Mouse (Mus musculus): ENCODE results near the gene Zbtb20. TPM values are rescaled to one million over a fixed set of nuclear protein-coding genes. Genes with fewer than 3 reads are reported as not detected.

Zbtb20 gene
- polyA plus RNA-seq, 1 experiment = 11.2 TPM

DNA sequence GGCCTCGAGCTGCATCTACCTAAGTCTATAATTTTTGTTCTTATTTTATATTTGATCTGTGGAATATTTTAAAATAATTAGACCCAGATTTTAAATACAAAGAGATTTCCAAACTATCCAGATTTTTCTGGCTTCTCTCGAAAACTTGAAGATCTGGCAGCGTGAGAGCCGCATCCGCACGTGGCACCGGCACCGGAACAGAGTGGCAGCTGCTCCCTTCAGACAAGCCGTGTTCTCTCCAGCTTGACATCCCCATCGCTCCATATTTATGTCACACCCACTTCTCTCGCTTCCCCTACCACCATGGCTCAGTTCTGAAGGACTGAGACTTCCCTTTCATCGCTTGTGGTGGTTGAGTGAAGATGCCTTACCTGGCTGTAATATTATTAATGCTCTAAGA lies 614.3 kb downstream of the Zbtb20 start:
- TF ChIP-seq POLR2A (IDR thresholded peaks at IDR 0.05; ENCODE audit: borderline replicate concordance, control insufficient read depth, low read depth, low read length) = no peak
- TF ChIP-seq CTCF (IDR thresholded peaks at IDR 0.05; ENCODE audit: control insufficient read depth, insufficient read depth, low read length) = no peak
- no peak overlapping the region for H3K4me3 ChIP-seq (replicated peaks; ENCODE audit: control insufficient read depth, low read depth, low read length)
- 85% methylated on average over 12 of the region's 12 CpGs for WGBS
- H3K27ac ChIP-seq (ENCODE audit: control insufficient read depth, insufficient read depth, low read depth, low read length, poor library complexity) = no peak overlapping the region
- H3K4me1 ChIP-seq (ENCODE audit: control insufficient read depth, insufficient read depth, low read length) = no peaks in the 10 kb centered on the region

DNA sequence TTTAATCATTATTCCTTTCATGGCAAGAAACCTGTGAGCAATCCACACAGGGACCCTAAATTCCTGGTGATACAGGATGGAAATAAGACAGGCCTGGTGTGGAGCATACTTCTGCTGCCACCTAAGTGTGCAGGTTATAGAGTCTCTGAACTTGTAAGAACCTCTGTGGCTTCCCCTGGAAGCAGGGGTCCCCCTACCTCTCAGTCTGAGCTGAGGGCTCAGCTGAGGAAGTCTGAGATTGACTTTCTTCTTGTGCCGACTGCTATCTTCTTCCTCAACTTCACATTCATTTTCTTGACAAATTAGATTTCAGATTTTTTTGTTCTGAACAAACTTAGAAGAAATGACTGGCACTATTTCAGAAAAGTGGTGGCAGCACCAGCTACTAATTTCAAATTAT lies 617.2 kb downstream of the Zbtb20 start:
- TF ChIP-seq CTCF (IDR thresholded peaks at IDR 0.05; ENCODE audit: control insufficient read depth, insufficient read depth, low read length) (no peak), POLR2A (IDR thresholded peaks at IDR 0.05; ENCODE audit: borderline replicate concordance, control insufficient read depth, low read depth, low read length) (no peak)
- H3K27ac ChIP-seq (ENCODE audit: control insufficient read depth, insufficient read depth, low read depth, low read length, poor library complexity) = no peak overlapping the region
- no peak overlapping the region for H3K4me3 ChIP-seq (replicated peaks; ENCODE audit: control insufficient read depth, low read depth, low read length)
- WGBS = 55% methylated on average over 1 of the region's 1 CpGs
- no peaks in the 10 kb centered on the region for H3K4me1 ChIP-seq (ENCODE audit: control insufficient read depth, insufficient read depth, low read length)

- H3K4me3 ChIP-seq (replicated peaks; ENCODE audit: control insufficient read depth, low read depth, low read length) = no peak overlapping the region
- H3K27ac ChIP-seq (ENCODE audit: control insufficient read depth, insufficient read depth, low read depth, low read length, poor library complexity) = no peak overlapping the region
- 68% methylated on average over 5 of the region's 5 CpGs for WGBS
- TF ChIP-seq POLR2A (IDR thresholded peaks at IDR 0.05; ENCODE audit: borderline replicate concordance, control insufficient read depth, low read depth, low read length) (no peak), CTCF (IDR thresholded peaks at IDR 0.05; ENCODE audit: control insufficient read depth, insufficient read depth, low read length) (no peak)
- no peaks in the 10 kb centered on the region for H3K4me1 ChIP-seq (ENCODE audit: control insufficient read depth, insufficient read depth, low read length)
Observed at GRCm38 (mm10) chr16:43493596-43494385, 618.1 kb downstream of the Zbtb20 start.

- H3K27ac ChIP-seq (ENCODE audit: control insufficient read depth, insufficient read depth, low read depth, low read length, poor library complexity) = no peak overlapping the region
- 64% methylated on average over 9 of the region's 9 CpGs for WGBS
- no peak overlapping the region for H3K4me3 ChIP-seq (replicated peaks; ENCODE audit: control insufficient read depth, low read depth, low read length)
- TF ChIP-seq POLR2A (IDR thresholded peaks at IDR 0.05; ENCODE audit: borderline replicate concordance, control insufficient read depth, low read depth, low read length) = no peak
- no peak for TF ChIP-seq CTCF (IDR thresholded peaks at IDR 0.05; ENCODE audit: control insufficient read depth, insufficient read depth, low read length)
- H3K4me1 ChIP-seq (ENCODE audit: control insufficient read depth, insufficient read depth, low read length) = no peaks in the 10 kb centered on the region
Observed at GRCm38 (mm10) chr16:43495175-43495818, 619.6 kb downstream of the Zbtb20 start.

- Histone ChIP-seq H3K4me3 (replicated peaks; ENCODE audit: control insufficient read depth, low read depth, low read length) (no peak overlapping the region), H3K4me1 (ENCODE audit: control insufficient read depth, insufficient read depth, low read length) (no peaks in the 10 kb centered on the region), H3K27ac (ENCODE audit: control insufficient read depth, insufficient read depth, low read depth, low read length, poor library complexity) (no peak overlapping the region)
- TF ChIP-seq CTCF (IDR thresholded peaks at IDR 0.05; ENCODE audit: control insufficient read depth, insufficient read depth, low read length) = no peak
- no peak for TF ChIP-seq POLR2A (IDR thresholded peaks at IDR 0.05; ENCODE audit: borderline replicate concordance, control insufficient read depth, low read depth, low read length)
- 86% methylated on average over 2 of the region's 2 CpGs for WGBS
Observed at GRCm38 (mm10) chr16:43497093-43497492, 621.4 kb downstream of the Zbtb20 start.

DNA sequence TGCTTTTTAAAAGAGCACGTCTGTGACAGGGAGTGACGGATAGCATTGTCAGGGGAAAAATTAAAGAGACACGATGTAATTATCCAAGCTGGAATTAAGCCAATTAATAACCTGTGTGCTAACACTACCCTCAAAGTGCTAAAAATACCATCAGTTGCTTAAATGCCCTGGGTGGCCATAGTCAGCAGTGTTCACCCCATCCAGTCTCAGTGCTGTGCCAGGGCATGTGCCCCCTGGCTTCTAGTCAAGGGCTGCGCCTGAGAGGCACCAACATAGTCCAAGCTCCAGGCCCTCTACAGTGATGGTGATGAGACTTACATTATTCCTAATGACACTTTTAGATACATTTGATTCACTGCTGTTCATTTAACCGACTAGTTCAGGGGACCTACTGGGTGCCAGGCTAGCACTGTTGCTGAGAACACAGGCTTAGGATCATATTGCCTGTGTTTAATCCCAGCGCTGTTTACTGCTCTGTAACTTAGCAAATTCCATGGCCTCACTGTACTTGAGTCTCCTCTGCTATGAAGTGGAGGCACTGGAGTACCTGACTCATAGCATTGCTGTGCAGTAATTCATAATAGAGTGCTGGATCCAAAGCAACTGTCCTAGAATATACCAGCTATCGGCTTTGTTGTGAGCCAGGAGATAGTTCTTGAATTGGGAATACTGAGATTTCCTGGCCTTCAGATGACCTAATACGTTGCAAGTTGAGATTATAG lies 624.6 kb downstream of the Zbtb20 start:
- 79% methylated on average over 8 of the region's 8 CpGs for WGBS
- no peak for TF ChIP-seq POLR2A (IDR thresholded peaks at IDR 0.05; ENCODE audit: borderline replicate concordance, control insufficient read depth, low read depth, low read length)

GRCm38 (mm10) chr16:43501284-43501683 lies 625.6 kb downstream of the Zbtb20 start:
- no peak overlapping the region for H3K4me3 ChIP-seq (replicated peaks; ENCODE audit: control insufficient read depth, low read depth, low read length)
- no peak overlapping the region for H3K27ac ChIP-seq (ENCODE audit: control insufficient read depth, insufficient read depth, low read depth, low read length, poor library complexity)
- TF ChIP-seq POLR2A (IDR thresholded peaks at IDR 0.05; ENCODE audit: borderline replicate concordance, control insufficient read depth, low read depth, low read length) (no peak), CTCF (IDR thresholded peaks at IDR 0.05; ENCODE audit: control insufficient read depth, insufficient read depth, low read length) (no peak)
- whole genome bisulfite sequencing = 68% methylated on average over 4 of the region's 4 CpGs
- no peaks in the 10 kb centered on the region for H3K4me1 ChIP-seq (ENCODE audit: control insufficient read depth, insufficient read depth, low read length)

More for the DNA sequence above, 624.6 kb downstream of the Zbtb20 start:
- H3K4me1 ChIP-seq (ENCODE audit: control insufficient read depth, insufficient read depth, low read length) = no peaks in the 10 kb centered on the region
- H3K27ac ChIP-seq (ENCODE audit: control insufficient read depth, insufficient read depth, low read depth, low read length, poor library complexity) = no peak overlapping the region
- no peak overlapping the region for H3K4me3 ChIP-seq (replicated peaks; ENCODE audit: control insufficient read depth, low read depth, low read length)

DNA sequence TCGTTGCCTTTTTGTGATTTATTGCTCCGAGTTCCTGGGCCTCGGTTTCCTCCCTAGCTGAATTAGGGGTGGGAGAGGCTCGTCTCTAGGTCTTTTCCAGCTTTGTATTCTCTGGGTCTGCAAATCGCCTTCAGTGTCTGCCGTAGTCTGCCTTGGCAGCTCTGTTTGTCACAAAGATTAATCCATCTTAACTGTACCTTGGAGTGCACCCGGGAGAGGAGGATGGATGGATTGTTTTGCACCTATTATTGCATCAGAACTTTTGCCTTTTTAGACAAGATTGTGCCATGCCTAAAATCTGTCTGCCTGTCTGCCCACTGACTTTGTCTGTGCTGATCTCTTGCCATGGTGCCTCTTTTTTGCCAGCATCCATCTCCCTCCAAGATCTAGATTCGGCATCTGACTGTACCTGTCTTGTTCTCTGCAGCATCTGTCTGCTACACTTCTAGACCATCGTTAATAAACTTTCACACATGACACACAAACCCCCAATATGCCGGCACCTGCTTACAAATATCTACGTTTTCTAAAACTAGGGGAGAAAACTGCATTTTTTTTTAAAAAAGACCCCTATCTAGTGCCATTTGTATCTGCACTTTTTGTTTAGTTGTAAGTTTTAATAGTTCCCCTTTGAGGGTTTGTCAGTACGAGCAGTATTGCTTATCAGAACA lies 626.8 kb downstream of the Zbtb20 start:
- Histone ChIP-seq H3K4me3 (replicated peaks; ENCODE audit: control insufficient read depth, low read depth, low read length) (no peak overlapping the region), H3K4me1 (ENCODE audit: control insufficient read depth, insufficient read depth, low read length) (no peaks in the 10 kb centered on the region), H3K27ac (ENCODE audit: control insufficient read depth, insufficient read depth, low read depth, low read length, poor library complexity) (no peak overlapping the region)
- TF ChIP-seq CTCF (IDR thresholded peaks at IDR 0.05; ENCODE audit: control insufficient read depth, insufficient read depth, low read length) (no peak), POLR2A (IDR thresholded peaks at IDR 0.05; ENCODE audit: borderline replicate concordance, control insufficient read depth, low read depth, low read length) (no peak)
- WGBS = 58% methylated on average over 12 of the region's 12 CpGs

Measured in bone marrow, adult 2 months (tissue).